Mouse (Mus musculus): Measurements from ENCODE around the gene Hils1. TPM values are rescaled to one million over a fixed set of nuclear protein-coding genes. Genes with fewer than 3 reads are reported as not detected.

The Hils1 gene
- polyA plus RNA-seq, 1 experiment from 2014 or later = not detected

Other genes starting within 250 kb of the Hils1 start
- gene Cdc34b, start 225.8 kb upstream of the Hils1 start, polyA plus RNA-seq (2015; fragmentation: Nextera tagmentation; extraction: Ambion mirVana) = 0.15 TPM in 1 of 2 replicates, not detected in the other
- not detected in 2 replicates for gene Tmem92, start 184.9 kb upstream of the Hils1 start, polyA plus RNA-seq (2015; fragmentation: Nextera tagmentation; extraction: Ambion mirVana)
- gene Col1a1, start 31.4 kb upstream of the Hils1 start, polyA plus RNA-seq (2015; fragmentation: Nextera tagmentation; extraction: Ambion mirVana) = 58.1 and 84.6 TPM in 2 replicates
- gene Sgca, start 8.7 kb downstream of the Hils1 start, polyA plus RNA-seq (2015; fragmentation: Nextera tagmentation; extraction: Ambion mirVana) = 0.20 TPM in 1 of 2 replicates, not detected in the other
- gene Ppp1r9b, start 23.4 kb downstream of the Hils1 start, polyA plus RNA-seq (2015; fragmentation: Nextera tagmentation; extraction: Ambion mirVana) = 18.4 and 19.4 TPM in 2 replicates
- gene Samd14, start 42.3 kb downstream of the Hils1 start, polyA plus RNA-seq (2015; fragmentation: Nextera tagmentation; extraction: Ambion mirVana) = 164 and 171 TPM in 2 replicates
- gene Pdk2, start 73.8 kb downstream of the Hils1 start, polyA plus RNA-seq (2015; fragmentation: Nextera tagmentation; extraction: Ambion mirVana) = 24.1 and 27.5 TPM in 2 replicates
- gene Itga3, start 109.2 kb downstream of the Hils1 start, polyA plus RNA-seq (2015; fragmentation: Nextera tagmentation; extraction: Ambion mirVana) = 13.7 and 16.6 TPM in 2 replicates
- 0.22 and 0.38 TPM in 2 replicates for gene Dlx3, start 152.5 kb downstream of the Hils1 start, polyA plus RNA-seq (2015; fragmentation: Nextera tagmentation; extraction: Ambion mirVana)
- 0.36 TPM in 1 of 2 replicates, not detected in the other for gene Dlx4, start 178.7 kb downstream of the Hils1 start, polyA plus RNA-seq (2015; fragmentation: Nextera tagmentation; extraction: Ambion mirVana)